Mouse (Mus musculus): ENCODE measurements around the gene Als2cl. TPM values are rescaled to one million over a fixed set of nuclear protein-coding genes. Genes with fewer than 3 reads are reported as not detected.

Als2cl gene
- total RNA-seq, 1 experiment from 2014 or later = 0.86 TPM

- no peak for ATAC-seq (replicated peaks; ENCODE audit: insufficient number of reproducible peaks, low FRiP score, low TSS enrichment, poor library complexity, severe bottlenecking)
These were observed 68.2 kb downstream of the Als2cl start for GRCm38 (mm10) chr9:110947900-110948299.

DNA sequence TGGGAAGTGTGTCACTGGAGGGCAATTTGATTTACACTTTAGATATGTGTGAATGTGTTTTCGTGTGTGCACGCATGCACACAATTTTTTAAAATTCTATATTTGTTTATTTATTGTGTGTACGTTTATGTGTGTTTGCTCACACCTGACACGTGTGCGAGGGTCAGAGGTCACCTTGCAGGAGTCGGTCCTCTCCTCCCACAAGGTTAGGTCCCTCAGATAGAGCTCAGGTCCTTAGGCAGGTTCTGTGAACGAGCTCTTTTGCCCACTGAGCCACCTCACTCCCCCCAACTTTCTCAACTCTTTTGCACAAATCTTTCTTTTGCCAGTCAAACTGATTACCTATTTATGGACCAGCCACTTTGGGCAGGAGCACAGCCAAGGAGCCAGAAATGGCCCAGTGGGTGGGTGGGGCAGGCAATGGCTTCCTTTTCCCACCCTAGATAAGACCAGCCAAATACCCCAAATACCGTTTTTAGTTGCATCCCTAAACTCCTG is 69.2 kb downstream of the Als2cl start:
- ATAC-seq (replicated peaks; ENCODE audit: insufficient number of reproducible peaks, low FRiP score, low TSS enrichment, poor library complexity, severe bottlenecking) = no peak

DNA sequence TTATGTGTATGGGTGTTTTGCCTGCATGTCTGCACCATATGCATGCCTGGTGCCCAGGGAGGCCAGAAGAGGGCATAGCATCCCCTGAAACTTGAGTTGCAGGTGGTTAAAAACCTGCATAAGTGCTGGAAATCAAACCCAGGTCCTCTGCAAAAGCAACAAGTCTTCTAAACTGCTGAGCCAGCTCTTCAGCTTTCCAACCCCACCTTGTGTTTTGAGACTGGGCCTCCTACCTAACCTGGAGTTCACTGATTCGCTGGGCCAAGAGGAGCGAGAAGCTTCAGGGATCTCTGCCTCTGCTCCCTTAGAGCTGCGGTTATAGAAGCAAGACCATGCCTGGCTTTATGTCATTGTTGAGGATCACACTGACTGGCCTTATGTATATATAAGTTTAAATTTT is 70.4 kb downstream of the Als2cl start:
- ATAC-seq (replicated peaks; ENCODE audit: insufficient number of reproducible peaks, low FRiP score, low TSS enrichment, poor library complexity, severe bottlenecking) = no peak

Other genes with a start within 250 kb of the Als2cl start
- 63.7 to 114 TPM (median 92.9 TPM) in 3 replicates for gene Nbeal2, start 225.7 kb upstream of the Als2cl start, total RNA-seq (2017)
- 162 to 274 TPM (median 251 TPM) in 3 replicates for gene Ccdc12, start 223.4 kb upstream of the Als2cl start, total RNA-seq (2017)
- 0.49 TPM in 1 of 3 replicates, not detected in the others for gene Myl3, start 138.0 kb upstream of the Als2cl start, total RNA-seq (2017)
- gene Pth1r, start 132.7 kb upstream of the Als2cl start, total RNA-seq (2017) = 1.1 TPM in 1 of 3 replicates, not detected in the others
- not detected in 3 replicates for gene Prss42, start 81.7 kb upstream of the Als2cl start, total RNA-seq (2017)
- not detected in 3 replicates for gene Prss44, start 65.9 kb upstream of the Als2cl start, total RNA-seq (2017)
- gene Prss43, start 53.2 kb upstream of the Als2cl start, total RNA-seq (2017) = not detected in 3 replicates
- gene Prss45, start 45.3 kb upstream of the Als2cl start, total RNA-seq (2017) = not detected in 3 replicates
- gene Prss46, start 35.4 kb upstream of the Als2cl start, total RNA-seq (2017) = not detected in 3 replicates
- not detected in 3 replicates for gene Prss50, start 21.9 kb upstream of the Als2cl start, total RNA-seq (2017)
- 0.19 TPM in 1 of 3 replicates, not detected in the others for gene Tmie, start 243 bp downstream of the Als2cl start, total RNA-seq (2017)
- gene Fam240a, start 37.0 kb downstream of the Als2cl start, total RNA-seq (2017) = not detected in 3 replicates
- not detected in 3 replicates for gene Tdgf1, start 66.3 kb downstream of the Als2cl start, total RNA-seq (2017)
- gene Lrrc2, start 71.7 kb downstream of the Als2cl start, total RNA-seq (2017) = not detected in 3 replicates
- gene Rtp3, start 110.7 kb downstream of the Als2cl start, total RNA-seq (2017) = not detected in 3 replicates
- gene Ltf, start 139.4 kb downstream of the Als2cl start, total RNA-seq (2017) = 0.39 to 1.6 TPM in 2 of 3 replicates, not detected in the other
- 45.5 to 87.2 TPM (median 46.4 TPM) in 3 replicates for gene Ccrl2, start 177.6 kb downstream of the Als2cl start, total RNA-seq (2017)
- 154 to 232 TPM (median 168 TPM) in 3 replicates for gene Lrrfip2, start 237.7 kb downstream of the Als2cl start, total RNA-seq (2017)

Data from monocyte, adult 5-6 weeks (primary cell).